Mouse (Mus musculus): ENCODE measurements around the gene Spire2. TPM values are rescaled to one million over a fixed set of nuclear protein-coding genes. Genes with fewer than 3 reads are reported as not detected.

Spire2 gene
- polyA plus RNA-seq, 1 experiment from 2014 or later, result 1.6 TPM

- TF ChIP-seq EP300 (IDR thresholded peaks at IDR 0.05) (no peak), CTCF (IDR thresholded peaks at IDR 0.05) (no peak)
- no peak for ATAC-seq
- Histone ChIP-seq H3K27ac (ENCODE audit: low read length) (no peak overlapping the region), H3K9ac (replicated peaks; ENCODE audit: low read depth) (no peak overlapping the region), H3K9me3 (ENCODE audit: low read length) (no peaks in the 10 kb centered on the region), H3K4me2 (replicated peaks; ENCODE audit: low read depth, low read length) (no peak overlapping the region), H3K4me1 (ENCODE audit: insufficient read depth, low read depth, low read length) (no peaks in the 10 kb centered on the region), H3K27me3 (replicated peaks; ENCODE audit: insufficient read depth, low read length) (no peaks in the 10 kb centered on the region), H3K4me3 (ENCODE audit: low read depth, low read length) (no peak overlapping the region), H3K36me3 (ENCODE audit: insufficient read depth, low read length) (no peaks in the 10 kb centered on the region)
- no peak for DNase-seq (ENCODE audit: low spot score)
- 67% methylated on average over 8 of the region's 8 CpGs for WGBS
These were observed 12.6 kb downstream of the Spire2 start for GRCm38 (mm10) chr8:123345135-123345534.

- no peak for DNase-seq (ENCODE audit: low spot score)
- H3K4me3 ChIP-seq (ENCODE audit: low read depth, low read length), result no peak overlapping the region
- WGBS, result 46% methylated on average over 6 of the region's 6 CpGs
- no peaks in the 10 kb centered on the region for H3K9me3 ChIP-seq (ENCODE audit: low read length)
- no peak overlapping the region for H3K9ac ChIP-seq (replicated peaks; ENCODE audit: low read depth)
- no peak overlapping the region for H3K4me2 ChIP-seq (replicated peaks; ENCODE audit: low read depth, low read length)
- no peaks in the 10 kb centered on the region for H3K36me3 ChIP-seq (ENCODE audit: insufficient read depth, low read length)
- H3K27ac ChIP-seq (ENCODE audit: low read length), result no peak overlapping the region
- no peaks in the 10 kb centered on the region for H3K27me3 ChIP-seq (replicated peaks; ENCODE audit: insufficient read depth, low read length)
- no peaks in the 10 kb centered on the region for H3K4me1 ChIP-seq (ENCODE audit: insufficient read depth, low read depth, low read length)
- ATAC-seq, result no peak
- no peak for TF ChIP-seq EP300 (IDR thresholded peaks at IDR 0.05)
- TF ChIP-seq CTCF (IDR thresholded peaks at IDR 0.05), result no peak
These were observed 13.3 kb downstream of the Spire2 start for GRCm38 (mm10) chr8:123345856-123346255.

- Histone ChIP-seq H3K27me3 (replicated peaks; ENCODE audit: insufficient read depth, low read length) (no peaks in the 10 kb centered on the region), H3K4me1 (ENCODE audit: insufficient read depth, low read depth, low read length) (no peaks in the 10 kb centered on the region), H3K9me3 (ENCODE audit: low read length) (no peaks in the 10 kb centered on the region), H3K4me2 (replicated peaks; ENCODE audit: low read depth, low read length) (no peak overlapping the region), H3K4me3 (ENCODE audit: low read depth, low read length) (no peak overlapping the region), H3K9ac (replicated peaks; ENCODE audit: low read depth) (no peak overlapping the region), H3K36me3 (ENCODE audit: insufficient read depth, low read length) (no peaks in the 10 kb centered on the region), H3K27ac (ENCODE audit: low read length) (no peak overlapping the region)
- no peak for TF ChIP-seq CTCF (IDR thresholded peaks at IDR 0.05)
- TF ChIP-seq EP300 (IDR thresholded peaks at IDR 0.05), result no peak
- no peak for DNase-seq (ENCODE audit: low spot score)
- no peak for ATAC-seq
- 64% methylated on average over 2 of the region's 2 CpGs for WGBS
These were observed 14.8 kb downstream of the Spire2 start for GRCm38 (mm10) chr8:123347293-123347692.

- Histone ChIP-seq H3K27me3 (replicated peaks; ENCODE audit: insufficient read depth, low read length) (no peaks in the 10 kb centered on the region), H3K4me3 (ENCODE audit: low read depth, low read length) (no peak overlapping the region), H3K4me2 (replicated peaks; ENCODE audit: low read depth, low read length) (no peak overlapping the region), H3K36me3 (ENCODE audit: insufficient read depth, low read length) (no peaks in the 10 kb centered on the region), H3K9me3 (ENCODE audit: low read length) (no peaks in the 10 kb centered on the region), H3K9ac (replicated peaks; ENCODE audit: low read depth) (no peak overlapping the region), H3K27ac (ENCODE audit: low read length) (no peak overlapping the region), H3K4me1 (ENCODE audit: insufficient read depth, low read depth, low read length) (no peaks in the 10 kb centered on the region)
- WGBS, result 27% methylated on average over 9 of the region's 9 CpGs
- peak; percentile 71 for ATAC-seq
- peak; percentile 81 for DNase-seq (ENCODE audit: low spot score)
- no peak for TF ChIP-seq CTCF (IDR thresholded peaks at IDR 0.05)
- TF ChIP-seq EP300 (IDR thresholded peaks at IDR 0.05), result no peak
These were observed 15.8 kb downstream of the Spire2 start for GRCm38 (mm10) chr8:123348237-123348843.

GRCm38 (mm10) chr8:123349073-123349472 is 16.6 kb downstream of the Spire2 start:
- no peak for ATAC-seq
- 68% methylated on average over 4 of the region's 4 CpGs for WGBS
- H3K9ac ChIP-seq (replicated peaks; ENCODE audit: low read depth), result no peak overlapping the region
- H3K36me3 ChIP-seq (ENCODE audit: insufficient read depth, low read length), result no peaks in the 10 kb centered on the region
- H3K4me3 ChIP-seq (ENCODE audit: low read depth, low read length), result no peak overlapping the region
- H3K27ac ChIP-seq (ENCODE audit: low read length), result no peak overlapping the region
- H3K9me3 ChIP-seq (ENCODE audit: low read length), result no peaks in the 10 kb centered on the region
- TF ChIP-seq CTCF (IDR thresholded peaks at IDR 0.05) (no peak), EP300 (IDR thresholded peaks at IDR 0.05) (no peak)
- no peak overlapping the region for H3K4me2 ChIP-seq (replicated peaks; ENCODE audit: low read depth, low read length)
- no peaks in the 10 kb centered on the region for H3K27me3 ChIP-seq (replicated peaks; ENCODE audit: insufficient read depth, low read length)
- no peaks in the 10 kb centered on the region for H3K4me1 ChIP-seq (ENCODE audit: insufficient read depth, low read depth, low read length)
- no peak for DNase-seq (ENCODE audit: low spot score)

GRCm38 (mm10) chr8:123352118-123352517 is 19.6 kb downstream of the Spire2 start:
- H3K4me3 ChIP-seq (ENCODE audit: low read depth, low read length), result no peak overlapping the region

GRCm38 (mm10) chr8:123352786-123353185 is 20.3 kb downstream of the Spire2 start:
- H3K27ac ChIP-seq (ENCODE audit: low read length), result no peak overlapping the region
- no peaks in the 10 kb centered on the region for H3K4me1 ChIP-seq (ENCODE audit: insufficient read depth, low read depth, low read length)
- peak; percentile 72 for DNase-seq (ENCODE audit: low spot score)
- peak; percentile 58 for ATAC-seq
- no peak overlapping the region for H3K4me3 ChIP-seq (ENCODE audit: low read depth, low read length)
- no peak overlapping the region for H3K4me2 ChIP-seq (replicated peaks; ENCODE audit: low read depth, low read length)
- H3K9me3 ChIP-seq (ENCODE audit: low read length), result no peaks in the 10 kb centered on the region
- 50% methylated on average over 13 of the region's 13 CpGs for WGBS
- TF ChIP-seq CTCF (IDR thresholded peaks at IDR 0.05), result peak; percentile 83
- TF ChIP-seq EP300 (IDR thresholded peaks at IDR 0.05), result no peak
- no peak overlapping the region for H3K9ac ChIP-seq (replicated peaks; ENCODE audit: low read depth)
- H3K36me3 ChIP-seq (ENCODE audit: insufficient read depth, low read length), result no peaks in the 10 kb centered on the region
- no peaks in the 10 kb centered on the region for H3K27me3 ChIP-seq (replicated peaks; ENCODE audit: insufficient read depth, low read length)

More at GRCm38 (mm10) chr8:123352118-123352517, 19.6 kb downstream of the Spire2 start:
- Histone ChIP-seq H3K4me1 (ENCODE audit: insufficient read depth, low read depth, low read length) (no peaks in the 10 kb centered on the region), H3K4me2 (replicated peaks; ENCODE audit: low read depth, low read length) (no peak overlapping the region), H3K9ac (replicated peaks; ENCODE audit: low read depth) (no peak overlapping the region), H3K36me3 (ENCODE audit: insufficient read depth, low read length) (no peaks in the 10 kb centered on the region), H3K27ac (ENCODE audit: low read length) (no peak overlapping the region), H3K9me3 (ENCODE audit: low read length) (no peaks in the 10 kb centered on the region), H3K27me3 (replicated peaks; ENCODE audit: insufficient read depth, low read length) (no peaks in the 10 kb centered on the region)
- WGBS, result 74% methylated on average over 12 of the region's 12 CpGs
- ATAC-seq (no peak), DNase-seq (ENCODE audit: low spot score) (no peak)
- no peak for TF ChIP-seq CTCF (IDR thresholded peaks at IDR 0.05)
- TF ChIP-seq EP300 (IDR thresholded peaks at IDR 0.05), result no peak
